Mouse (Mus musculus): ENCODE results near the gene 2310033P09Rik.
"Not testable (repeated sequence)": the region's sequence is repeated elsewhere in the genome, so short reads cannot be mapped to it uniquely, and the experiment has no call there.

2310033P09Rik gene

GRCm38 (mm10) chr11:59201216-59202002, 6.7 kb upstream of the 2310033P09Rik start:
- no peak for DNase-seq (ENCODE audit: low spot score in 2 of 2)

GRCm38 (mm10) chr11:59202081-59202995, 5.8 kb upstream of the 2310033P09Rik start, which contains the start of gene Mrpl55:
Mrpl55 (plus strand) TSS chr11:59202486.
- peak; percentile 93 to 94 for DNase-seq (ENCODE audit: low spot score in 2 of 2)

- peak; percentile 57 to 62 for DNase-seq (ENCODE audit: low spot score in 2 of 2)
Observed at GRCm38 (mm10) chr11:59209003-59209441, 901 bp downstream of the 2310033P09Rik start.

GRCm38 (mm10) chr11:59209580-59209979, 1.5 kb downstream of the 2310033P09Rik start:
- no peak for DNase-seq (ENCODE audit: low spot score in 2 of 2)

GRCm38 (mm10) chr11:59210020-59210419, 1.9 kb downstream of the 2310033P09Rik start:
- no peak for DNase-seq (ENCODE audit: low spot score in 2 of 2)

- not testable (repeated sequence) for DNase-seq (ENCODE audit: low spot score in 2 of 2)
Observed at GRCm38 (mm10) chr11:59211561-59211960, 3.4 kb downstream of the 2310033P09Rik start.

- DNase-seq (ENCODE audit: low spot score in 2 of 2): not testable (repeated sequence)
Observed at GRCm38 (mm10) chr11:59212320-59212719, 4.2 kb downstream of the 2310033P09Rik start.

- no peak for DNase-seq (ENCODE audit: low spot score in 2 of 2)
Observed at GRCm38 (mm10) chr11:59212892-59213494, 4.9 kb downstream of the 2310033P09Rik start.

- peak in 1 of 2 experiments; percentile 65 for DNase-seq (ENCODE audit: low spot score in 2 of 2)
Observed at GRCm38 (mm10) chr11:59216955-59217354, 8.8 kb downstream of the 2310033P09Rik start.

GRCm38 (mm10) chr11:59218389-59218998, 10.4 kb downstream of the 2310033P09Rik start:
- DNase-seq (ENCODE audit: low spot score in 2 of 2): no peak

GRCm38 (mm10) chr11:59219064-59219463, 10.9 kb downstream of the 2310033P09Rik start:
- DNase-seq (ENCODE audit: low spot score in 2 of 2): no peak

GRCm38 (mm10) chr11:59221604-59222003, 13.5 kb downstream of the 2310033P09Rik start:
- DNase-seq (ENCODE audit: low spot score in 2 of 2): no peak

GRCm38 (mm10) chr11:59222306-59222705, 14.2 kb downstream of the 2310033P09Rik start:
- DNase-seq (ENCODE audit: low spot score in 2 of 2): no peak

- DNase-seq (ENCODE audit: low spot score in 2 of 2): no peak
Observed at GRCm38 (mm10) chr11:59224025-59224424, 15.9 kb downstream of the 2310033P09Rik start.

GRCm38 (mm10) chr11:59224470-59224869, 16.3 kb downstream of the 2310033P09Rik start:
- DNase-seq (ENCODE audit: low spot score in 2 of 2): no peak

GRCm38 (mm10) chr11:59225167-59225566, 17.0 kb downstream of the 2310033P09Rik start:
- DNase-seq (ENCODE audit: low spot score in 2 of 2): no peak

- no peak for DNase-seq (ENCODE audit: low spot score in 2 of 2)
Observed at GRCm38 (mm10) chr11:59226251-59226650, 18.1 kb downstream of the 2310033P09Rik start.

- DNase-seq (ENCODE audit: low spot score in 2 of 2): no peak
Observed at GRCm38 (mm10) chr11:59226787-59227603, 18.9 kb downstream of the 2310033P09Rik start.

- no peak for DNase-seq (ENCODE audit: low spot score in 2 of 2)
Observed at GRCm38 (mm10) chr11:59227604-59228121, 19.5 kb downstream of the 2310033P09Rik start.

All from frontal cortex, postnatal 36 days (tissue).